Mouse (Mus musculus) thymus, adult 18-20 months (tissue): ENCODE data around the gene Ncoa3.

Experiments used
- DNase-seq, 2 experiments: peaks; one replicate each; pipeline ENCODE4 v3.0.0; 2022; ENCODE audit warnings: mixed read lengths in 2 of 2

The Ncoa3 gene

GRCm38 (mm10) chr2:166003004-166003403 is 10.6 kb downstream of the Ncoa3 start:
- DNase-seq, result no peak

- DNase-seq, result no peak
Observed at GRCm38 (mm10) chr2:166007046-166007445, 14.6 kb downstream of the Ncoa3 start.

- no peak for DNase-seq
Observed at GRCm38 (mm10) chr2:166008558-166009392, 16.3 kb downstream of the Ncoa3 start.

GRCm38 (mm10) chr2:166009393-166009947 is 17.0 kb downstream of the Ncoa3 start:
- no peak for DNase-seq

- no peak for DNase-seq
Observed at GRCm38 (mm10) chr2:166010321-166010720, 17.9 kb downstream of the Ncoa3 start.

- DNase-seq, result no peak
Observed at GRCm38 (mm10) chr2:166011422-166011821, 19.0 kb downstream of the Ncoa3 start.

GRCm38 (mm10) chr2:166012145-166012544 is 19.7 kb downstream of the Ncoa3 start:
- no peak for DNase-seq

GRCm38 (mm10) chr2:166018769-166019168 is 26.3 kb downstream of the Ncoa3 start:
- no peak for DNase-seq

- no peak for DNase-seq
Observed at GRCm38 (mm10) chr2:166020026-166020425, 27.6 kb downstream of the Ncoa3 start.

GRCm38 (mm10) chr2:166021073-166021610 is 28.7 kb downstream of the Ncoa3 start:
- DNase-seq, result no peak

GRCm38 (mm10) chr2:166021642-166022041 is 29.2 kb downstream of the Ncoa3 start:
- no peak for DNase-seq

- peak in 1 of 2 experiments; percentile 34 for DNase-seq
Observed at GRCm38 (mm10) chr2:166022327-166022726, 29.9 kb downstream of the Ncoa3 start.

GRCm38 (mm10) chr2:166024079-166024478 is 31.6 kb downstream of the Ncoa3 start:
- no peak for DNase-seq

GRCm38 (mm10) chr2:166024621-166025020 is 32.2 kb downstream of the Ncoa3 start:
- DNase-seq, result no peak

GRCm38 (mm10) chr2:166025943-166026342 is 33.5 kb downstream of the Ncoa3 start:
- DNase-seq, result no peak

GRCm38 (mm10) chr2:166027834-166028233 is 35.4 kb downstream of the Ncoa3 start:
- no peak for DNase-seq

- DNase-seq, result no peak
Observed at GRCm38 (mm10) chr2:166029232-166029631, 36.8 kb downstream of the Ncoa3 start.

GRCm38 (mm10) chr2:166030256-166030995 is 38.0 kb downstream of the Ncoa3 start:
- no peak for DNase-seq

- DNase-seq, result peak; percentile 25 to 47
Observed at GRCm38 (mm10) chr2:166031120-166031929, 38.9 kb downstream of the Ncoa3 start.

- DNase-seq, result no peak
Observed at GRCm38 (mm10) chr2:166032628-166033027, 40.2 kb downstream of the Ncoa3 start.

GRCm38 (mm10) chr2:166034967-166035490 is 42.6 kb downstream of the Ncoa3 start:
- no peak for DNase-seq

- peak; percentile 59 to 76 for DNase-seq
Observed at GRCm38 (mm10) chr2:166035725-166036124, 43.3 kb downstream of the Ncoa3 start.
